Mouse (Mus musculus): Measurements from ENCODE around the gene F13b. TPM values are rescaled to one million over a fixed set of nuclear protein-coding genes. Genes with fewer than 3 reads are reported as not detected.
A peak's percentile ranks its signal among the peaks of the same experiment; 100 is the strongest.

The F13b gene
- polyA plus RNA-seq (2015; fragmentation: Nextera tagmentation; extraction: Ambion mirVana) = not detected in 2 replicates

GRCm38 (mm10) chr1:139501258-139501752 is at the start of gene F13b:
F13b (plus strand) TSS chr1:139501702.
- 90% methylated on average over 3 of the region's 3 CpGs for WGBS
- no peaks in the 10 kb centered on the region for H3K36me3 ChIP-seq (ENCODE audit: control insufficient read depth, insufficient read depth, low read length)
- no peak within 1 kb of the TSS for H3K4me2 ChIP-seq (ENCODE audit: low read length)
- no peaks in the 10 kb centered on the region for H3K4me1 ChIP-seq (ENCODE audit: control insufficient read depth, insufficient read depth, low read length)
- H3K9me3 ChIP-seq (replicated peaks; ENCODE audit: control insufficient read depth, low read length, poor library complexity, severe bottlenecking) = no peaks in the 10 kb centered on the region
- H3K27me3 ChIP-seq (ENCODE audit: control insufficient read depth, insufficient read depth, low read depth, low read length) = no peaks in the 10 kb centered on the region
- H3K27ac ChIP-seq (ENCODE audit: low read length) = no peak within 1 kb of the TSS
- H3K4me3 ChIP-seq (ENCODE audit: low read depth, low read length) = no peak within 1 kb of the TSS
- no peak for ATAC-seq
- H3K9ac ChIP-seq (ENCODE audit: low read depth, low read length) = no peak within 1 kb of the TSS

- Histone ChIP-seq H3K27me3 (ENCODE audit: control insufficient read depth, insufficient read depth, low read depth, low read length) (no peaks in the 10 kb centered on the region), H3K4me3 (ENCODE audit: low read depth, low read length) (peak within 1 kb of the TSS; percentile 82), H3K9me3 (replicated peaks; ENCODE audit: control insufficient read depth, low read length, poor library complexity, severe bottlenecking) (no peaks in the 10 kb centered on the region), H3K4me1 (ENCODE audit: control insufficient read depth, insufficient read depth, low read length) (peaks cover 10% of the 10 kb centered on the region), H3K27ac (ENCODE audit: low read length) (no peak within 1 kb of the TSS), H3K9ac (ENCODE audit: low read depth, low read length) (peak within 1 kb of the TSS; percentile 58; the same call in 1 of the 2 replicates), H3K4me2 (ENCODE audit: low read length) (peak within 1 kb of the TSS; percentile 100), H3K36me3 (ENCODE audit: control insufficient read depth, insufficient read depth, low read length) (no peaks in the 10 kb centered on the region)
- under 1% methylated on average over 61 of the region's 65 CpGs for WGBS
- peak; percentile 100 for ATAC-seq
Measured at GRCm38 (mm10) chr1:139454340-139455225, 46.9 kb upstream of the F13b start, which contains the start of gene Aspm. Aspm (plus strand) TSS chr1:139454772.

- Histone ChIP-seq H3K4me3 (ENCODE audit: low read depth, low read length) (peak overlapping the region; percentile 82), H3K9me3 (replicated peaks; ENCODE audit: control insufficient read depth, low read length, poor library complexity, severe bottlenecking) (no peaks in the 10 kb centered on the region), H3K36me3 (ENCODE audit: control insufficient read depth, insufficient read depth, low read length) (no peaks in the 10 kb centered on the region), H3K9ac (ENCODE audit: low read depth, low read length) (peak overlapping the region; percentile 58; the same call in 1 of the 2 replicates), H3K27ac (ENCODE audit: low read length) (no peak overlapping the region), H3K4me2 (ENCODE audit: low read length) (peak overlapping the region; percentile 100), H3K27me3 (ENCODE audit: control insufficient read depth, insufficient read depth, low read depth, low read length) (no peaks in the 10 kb centered on the region), H3K4me1 (ENCODE audit: control insufficient read depth, insufficient read depth, low read length) (peaks cover 10% of the 10 kb centered on the region)
- ATAC-seq = peak; percentile 56
- 3% methylated on average over 17 of the region's 17 CpGs for WGBS
Measured at GRCm38 (mm10) chr1:139455226-139455869, 46.2 kb upstream of the F13b start.

- Histone ChIP-seq H3K9me3 (replicated peaks; ENCODE audit: control insufficient read depth, low read length, poor library complexity, severe bottlenecking) (no peaks in the 10 kb centered on the region), H3K36me3 (ENCODE audit: control insufficient read depth, insufficient read depth, low read length) (no peaks in the 10 kb centered on the region), H3K9ac (ENCODE audit: low read depth, low read length) (no peak overlapping the region), H3K4me3 (ENCODE audit: low read depth, low read length) (no peak overlapping the region), H3K27me3 (ENCODE audit: control insufficient read depth, insufficient read depth, low read depth, low read length) (no peaks in the 10 kb centered on the region), H3K27ac (ENCODE audit: low read length) (no peak overlapping the region), H3K4me1 (ENCODE audit: control insufficient read depth, insufficient read depth, low read length) (no peaks in the 10 kb centered on the region), H3K4me2 (ENCODE audit: low read length) (no peak overlapping the region)
- 87% methylated on average over 5 of the region's 5 CpGs for WGBS
- ATAC-seq = no peak
Measured at GRCm38 (mm10) chr1:139460807-139461206, 40.7 kb upstream of the F13b start.

GRCm38 (mm10) chr1:139465936-139466335 is 35.6 kb upstream of the F13b start:
- no peaks in the 10 kb centered on the region for H3K4me1 ChIP-seq (ENCODE audit: control insufficient read depth, insufficient read depth, low read length)
- no peak for ATAC-seq
- H3K27me3 ChIP-seq (ENCODE audit: control insufficient read depth, insufficient read depth, low read depth, low read length) = no peaks in the 10 kb centered on the region
- WGBS = 91% methylated on average over 11 of the region's 11 CpGs
- no peaks in the 10 kb centered on the region for H3K9me3 ChIP-seq (replicated peaks; ENCODE audit: control insufficient read depth, low read length, poor library complexity, severe bottlenecking)
- H3K9ac ChIP-seq (ENCODE audit: low read depth, low read length) = no peak overlapping the region
- no peak overlapping the region for H3K4me3 ChIP-seq (ENCODE audit: low read depth, low read length)
- no peak overlapping the region for H3K4me2 ChIP-seq (ENCODE audit: low read length)
- no peaks in the 10 kb centered on the region for H3K36me3 ChIP-seq (ENCODE audit: control insufficient read depth, insufficient read depth, low read length)
- no peak overlapping the region for H3K27ac ChIP-seq (ENCODE audit: low read length)

- no peak overlapping the region for H3K4me3 ChIP-seq (ENCODE audit: low read depth, low read length)
- no peak for ATAC-seq
- H3K9me3 ChIP-seq (replicated peaks; ENCODE audit: control insufficient read depth, low read length, poor library complexity, severe bottlenecking) = no peaks in the 10 kb centered on the region
- H3K9ac ChIP-seq (ENCODE audit: low read depth, low read length) = no peak overlapping the region
- 93% methylated on average over 11 of the region's 11 CpGs for WGBS
- no peak overlapping the region for H3K4me2 ChIP-seq (ENCODE audit: low read length)
- H3K27me3 ChIP-seq (ENCODE audit: control insufficient read depth, insufficient read depth, low read depth, low read length) = no peaks in the 10 kb centered on the region
- peak overlapping the region; percentile 2; the same call in 1 of the 2 replicates for H3K27ac ChIP-seq (ENCODE audit: low read length)
- 0 out of 2 replicates have a peak, but pooled peaks cover 2% of the 10 kb centered on the region for H3K4me1 ChIP-seq (ENCODE audit: control insufficient read depth, insufficient read depth, low read length)
- no peaks in the 10 kb centered on the region for H3K36me3 ChIP-seq (ENCODE audit: control insufficient read depth, insufficient read depth, low read length)
Measured at GRCm38 (mm10) chr1:139478898-139479297, 22.6 kb upstream of the F13b start.

- no peak for ATAC-seq
- no peaks in the 10 kb centered on the region for H3K9me3 ChIP-seq (replicated peaks; ENCODE audit: control insufficient read depth, low read length, poor library complexity, severe bottlenecking)
- H3K36me3 ChIP-seq (ENCODE audit: control insufficient read depth, insufficient read depth, low read length) = no peaks in the 10 kb centered on the region
- 90% methylated on average over 8 of the region's 8 CpGs for WGBS
- H3K27me3 ChIP-seq (ENCODE audit: control insufficient read depth, insufficient read depth, low read depth, low read length) = no peaks in the 10 kb centered on the region
- no peak overlapping the region for H3K4me3 ChIP-seq (ENCODE audit: low read depth, low read length)
- no peak overlapping the region for H3K9ac ChIP-seq (ENCODE audit: low read depth, low read length)
- H3K27ac ChIP-seq (ENCODE audit: low read length) = no peak overlapping the region
- 0 out of 2 replicates have a peak, but pooled peaks cover 2% of the 10 kb centered on the region for H3K4me1 ChIP-seq (ENCODE audit: control insufficient read depth, insufficient read depth, low read length)
- H3K4me2 ChIP-seq (ENCODE audit: low read length) = no peak overlapping the region
Measured at GRCm38 (mm10) chr1:139480246-139480645, 21.3 kb upstream of the F13b start.

- H3K4me3 ChIP-seq (ENCODE audit: low read depth, low read length) = no peak overlapping the region
- ATAC-seq = 0 out of 2 replicates have a peak, but pooled peaks have one; percentile 64
- H3K9ac ChIP-seq (ENCODE audit: low read depth, low read length) = no peak overlapping the region
- H3K4me2 ChIP-seq (ENCODE audit: low read length) = no peak overlapping the region
- 0 out of 2 replicates have a peak, but pooled peaks cover 2% of the 10 kb centered on the region for H3K4me1 ChIP-seq (ENCODE audit: control insufficient read depth, insufficient read depth, low read length)
- H3K36me3 ChIP-seq (ENCODE audit: control insufficient read depth, insufficient read depth, low read length) = no peaks in the 10 kb centered on the region
- H3K27me3 ChIP-seq (ENCODE audit: control insufficient read depth, insufficient read depth, low read depth, low read length) = no peaks in the 10 kb centered on the region
- no peak overlapping the region for H3K27ac ChIP-seq (ENCODE audit: low read length)
- no peaks in the 10 kb centered on the region for H3K9me3 ChIP-seq (replicated peaks; ENCODE audit: control insufficient read depth, low read length, poor library complexity, severe bottlenecking)
- 85% methylated on average over 4 of the region's 4 CpGs for WGBS
Measured at GRCm38 (mm10) chr1:139481146-139481545, 20.4 kb upstream of the F13b start.
